Mouse (Mus musculus): ENCODE results near the gene Tekt5. TPM values are rescaled to one million over a fixed set of nuclear protein-coding genes. Genes with fewer than 3 reads are reported as not detected.

Tekt5 gene
- polyA plus RNA-seq (2014; fragmentation: Illumina TruSeq; extraction: RNeasy Lipid Tissue Mini Kit (QIAGEN cat#74804); ENCODE audit: low read depth, low replicate concordance), result 61.2 TPM

GRCm38 (mm10) chr16:10394699-10395540, at the start of gene Tekt5:
Tekt5 (minus strand) TSS chr16:10395490.

GRCm38 (mm10) chr16:10411764-10412746, 16.8 kb upstream of the Tekt5 start, which contains the start of gene Nubp1:
Nubp1 (plus strand) TSS chr16:10411948.

GRCm38 (mm10) chr16:10313646-10314088, 81.6 kb downstream of the Tekt5 start, which contains the start of gene Emp2:
Emp2 (minus strand) TSS chr16:10313968.

Other genes starting within 250 kb of the Tekt5 start
- 633 TPM for gene Rpl39l, start 225.3 kb downstream of the Tekt5 start, polyA plus RNA-seq (2014; fragmentation: Illumina TruSeq; extraction: RNeasy Lipid Tissue Mini Kit (QIAGEN cat#74804); ENCODE audit: low read depth, low replicate concordance)
- 248 TPM for gene Atf7ip2, start 202.8 kb downstream of the Tekt5 start, polyA plus RNA-seq (2014; fragmentation: Illumina TruSeq; extraction: RNeasy Lipid Tissue Mini Kit (QIAGEN cat#74804); ENCODE audit: low read depth, low replicate concordance)
- gene Emp2, start 81.5 kb downstream of the Tekt5 start, polyA plus RNA-seq (2014; fragmentation: Illumina TruSeq; extraction: RNeasy Lipid Tissue Mini Kit (QIAGEN cat#74804); ENCODE audit: low read depth, low replicate concordance), result 1.3 TPM
- 1.8 TPM for gene Nubp1, start 16.5 kb upstream of the Tekt5 start, polyA plus RNA-seq (2014; fragmentation: Illumina TruSeq; extraction: RNeasy Lipid Tissue Mini Kit (QIAGEN cat#74804); ENCODE audit: low read depth, low replicate concordance)
- not detected for gene Tvp23a, start 51.9 kb upstream of the Tekt5 start, polyA plus RNA-seq (2014; fragmentation: Illumina TruSeq; extraction: RNeasy Lipid Tissue Mini Kit (QIAGEN cat#74804); ENCODE audit: low read depth, low replicate concordance)
- 0.08 TPM for gene Ciita, start 84.6 kb upstream of the Tekt5 start, polyA plus RNA-seq (2014; fragmentation: Illumina TruSeq; extraction: RNeasy Lipid Tissue Mini Kit (QIAGEN cat#74804); ENCODE audit: low read depth, low replicate concordance)
- gene Dexi, start 147.6 kb upstream of the Tekt5 start, polyA plus RNA-seq (2014; fragmentation: Illumina TruSeq; extraction: RNeasy Lipid Tissue Mini Kit (QIAGEN cat#74804); ENCODE audit: low read depth, low replicate concordance), result 2.1 TPM
- 14.7 TPM for gene Clec16a, start 149.8 kb upstream of the Tekt5 start, polyA plus RNA-seq (2014; fragmentation: Illumina TruSeq; extraction: RNeasy Lipid Tissue Mini Kit (QIAGEN cat#74804); ENCODE audit: low read depth, low replicate concordance)

Measured in testis, adult 10 weeks (tissue).